Mouse (Mus musculus) liver, embryonic 11.5 days (tissue): ENCODE data around the gene Ptprt. TPM values are rescaled to one million over a fixed set of nuclear protein-coding genes. Genes with fewer than 3 reads are reported as not detected.

ENCODE experiments used
- ATAC-seq: fragments of 200-750 bp; cut with Nextera tagmentation; replicated peaks from 2 replicates; pipeline ENCODE4 v1.8.0; 2017; ENCODE audit warnings: moderate number of reproducible peaks, mild to moderate bottlenecking, moderate TSS enrichment, moderate library complexity; ENCODE audit not compliant: low FRiP score
- DNase-seq: peaks from one replicate; pipeline ENCODE4 v3.0.0-alpha.2; 2017; ENCODE audit warnings: low spot score
- H3K27ac ChIP-seq: fragments of 300-500 bp; sonication (generic); 2 replicates; pipeline ENCODE4 v1.5.1; 2014; ENCODE audit warnings: mild to moderate bottlenecking, low read depth, low read length, control low read depth
- H3K27me3 ChIP-seq: fragments of 300-500 bp; sonication (generic); replicated peaks from 2 replicates; pipeline ENCODE4 v1.6.1; 2014; ENCODE audit warnings: low read length, mixed read lengths; ENCODE audit not compliant: control insufficient read depth, insufficient read depth
- H3K36me3 ChIP-seq: fragments of 300-500 bp; sonication (generic); 2 replicates; pipeline ENCODE4 v1.6.1; 2014; ENCODE audit warnings: mild to moderate bottlenecking, low read length, moderate library complexity, mixed read lengths; ENCODE audit not compliant: control insufficient read depth, insufficient read depth
- H3K4me1 ChIP-seq: fragments of 300-500 bp; sonication (generic); replicated peaks from 2 replicates; pipeline ENCODE4 v1.6.1; 2014; ENCODE audit warnings: low read length, mixed read lengths; ENCODE audit not compliant: control insufficient read depth, insufficient read depth
- H3K4me2 ChIP-seq: fragments of 300-500 bp; sonication (generic); 2 replicates; pipeline ENCODE4 v1.6.1; 2014; ENCODE audit warnings: mild to moderate bottlenecking, control low read depth, moderate library complexity
- H3K4me3 ChIP-seq: fragments of 300-500 bp; sonication (generic); 2 replicates; pipeline ENCODE4 v1.5.1; 2014; ENCODE audit warnings: low read depth, low read length, control low read depth
- H3K9ac ChIP-seq: fragments of 300-500 bp; sonication (generic); 2 replicates; pipeline ENCODE4 v1.6.1; 2014; ENCODE audit warnings: low read depth, low read length, control low read depth
- H3K9me3 ChIP-seq: fragments of 300-500 bp; sonication (generic); 2 replicates; pipeline ENCODE4 v1.6.1; 2016; ENCODE audit warnings: low read length, inconsistent platforms, mixed read lengths; ENCODE audit not compliant: control insufficient read depth
- WGBS: fragments of 180-500 bp; shearing (Covaris S2); extraction: QIAGEN DNeasy Blood & Tissue Kit; methylation state at CpG from one replicate; pipeline ENCODE4 v1.1.7; 2014; 5-methylcytosine and 5-hydroxymethylcytosine counted together
- polyA plus RNA-seq: library from polyadenylated mRNA; unstranded; fragments of >200 nt; fragmentation: Nextera tagmentation; extraction: Ambion mirVana; gene quantifications from 2 replicates; pipeline ENCODE4 v1.2.1, GENCODE M21; 2014

The Ptprt gene
- polyA plus RNA-seq, 1 experiment from 2014 or later: 0.34 TPM

DNA sequence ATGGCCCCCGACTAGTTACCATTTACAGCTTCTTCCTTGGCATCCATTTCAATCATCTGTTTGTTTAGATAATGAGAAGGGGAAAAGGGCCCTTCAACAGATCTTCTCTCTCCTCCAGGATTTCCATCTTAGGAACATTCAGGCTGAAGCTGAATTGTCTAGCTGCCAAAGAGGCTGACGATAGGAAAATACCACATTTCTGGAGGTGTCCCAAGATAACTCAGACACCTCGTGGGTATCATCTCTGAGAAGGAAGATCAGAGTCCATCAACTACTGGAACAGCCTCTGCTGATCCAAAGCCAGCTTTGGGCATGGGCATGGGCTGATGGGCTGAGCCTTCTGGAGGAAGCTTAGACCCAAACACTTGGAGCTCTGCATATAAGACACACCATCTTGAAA lies 242.8 kb downstream of the Ptprt start:
- H3K36me3 ChIP-seq: no peaks in the 10 kb centered on the region
- H3K27me3 ChIP-seq: no peaks in the 10 kb centered on the region
- no peak overlapping the region for H3K27ac ChIP-seq
- H3K4me3 ChIP-seq: no peak overlapping the region
- ATAC-seq (no peak), DNase-seq (no peak)
- 62% methylated on average over 3 of the region's 3 CpGs for WGBS
- H3K9ac ChIP-seq: no peak overlapping the region
- no peak overlapping the region for H3K4me2 ChIP-seq
- no peaks in the 10 kb centered on the region for H3K9me3 ChIP-seq
- H3K4me1 ChIP-seq: no peaks in the 10 kb centered on the region

DNA sequence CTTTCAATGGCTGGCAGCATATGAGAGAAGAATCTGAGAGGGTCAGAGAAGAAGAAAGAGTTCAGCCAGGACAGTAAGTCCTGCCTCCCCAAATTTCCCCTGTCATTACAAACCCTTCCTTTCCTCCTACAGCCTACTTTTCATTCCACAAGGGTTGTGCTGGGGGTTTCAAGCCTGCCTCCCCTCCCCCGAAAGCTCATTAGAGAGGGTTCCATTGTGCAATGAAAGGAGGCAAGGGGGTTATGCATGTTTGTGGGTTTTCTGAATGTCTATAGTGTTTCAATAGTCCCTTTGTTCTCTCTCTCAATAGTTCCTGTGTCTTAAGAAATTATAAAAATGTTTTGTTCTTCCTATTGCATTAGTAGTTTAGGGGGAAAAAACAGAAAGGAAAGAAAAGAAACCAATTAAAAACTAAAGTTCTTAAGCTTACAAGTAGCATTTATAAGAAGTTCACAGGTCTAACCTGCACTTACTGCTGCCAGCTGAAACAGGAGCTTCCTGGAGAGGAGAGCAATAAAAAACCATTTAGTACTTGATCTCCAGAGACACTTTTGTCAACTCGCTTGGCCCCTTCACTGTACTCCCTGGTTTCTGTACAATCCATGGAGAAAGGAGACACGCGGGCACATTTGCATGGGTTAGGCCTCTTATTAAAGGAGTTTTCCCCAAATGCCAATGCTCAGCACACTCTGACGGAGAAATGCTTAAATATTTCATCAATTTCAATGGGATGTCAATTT lies 247.7 kb downstream of the Ptprt start:
- no peaks in the 10 kb centered on the region for H3K4me1 ChIP-seq
- no peak overlapping the region for H3K4me2 ChIP-seq
- H3K27ac ChIP-seq: no peak overlapping the region
- H3K9ac ChIP-seq: no peak overlapping the region
- WGBS: 82% methylated on average over 5 of the region's 5 CpGs
- no peaks in the 10 kb centered on the region for H3K27me3 ChIP-seq
- H3K9me3 ChIP-seq: no peaks in the 10 kb centered on the region
- DNase-seq (no peak), ATAC-seq (no peak)
- H3K4me3 ChIP-seq: no peak overlapping the region
- H3K36me3 ChIP-seq: no peaks in the 10 kb centered on the region

DNA sequence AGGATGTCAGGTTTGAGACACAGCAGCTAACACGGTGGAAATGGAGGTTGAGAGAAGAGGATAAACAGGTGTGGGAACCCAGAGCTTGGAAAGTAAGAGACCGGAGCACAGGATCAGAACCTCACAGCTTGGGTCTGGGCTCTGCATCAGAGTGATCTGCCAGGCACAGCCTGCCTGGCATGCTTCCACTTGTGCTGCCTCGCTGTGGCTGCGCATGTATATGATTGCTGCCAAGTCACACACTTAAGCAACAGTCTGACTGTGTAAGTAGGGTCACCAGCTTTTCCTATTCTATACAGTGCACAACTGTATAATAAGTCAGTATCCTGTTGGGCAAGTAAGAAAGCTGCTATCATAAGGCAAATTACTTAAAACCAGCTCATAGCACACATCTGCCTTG lies 249.9 kb downstream of the Ptprt start:
- DNase-seq: no peak

DNA sequence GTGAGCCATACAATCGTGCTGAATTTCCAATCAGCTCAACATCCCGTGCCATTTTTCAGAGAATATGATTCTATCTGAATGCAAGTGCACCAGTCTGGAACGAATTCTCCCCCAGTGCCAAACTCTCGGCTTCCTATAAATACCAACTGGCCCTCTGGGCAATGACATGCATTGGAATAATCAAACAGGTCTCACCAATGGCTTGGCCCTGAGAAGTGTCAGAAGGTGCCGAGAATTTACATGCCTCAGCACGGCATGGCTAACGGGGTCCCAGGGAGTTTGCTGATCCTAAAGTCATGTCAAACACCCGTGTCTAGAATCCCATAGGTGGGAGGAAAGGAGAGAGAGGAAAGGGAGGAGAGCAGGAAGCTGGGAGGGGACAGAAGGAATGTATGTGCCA lies 251.7 kb downstream of the Ptprt start:
- no peak for ATAC-seq

More for the DNA sequence above, 249.9 kb downstream of the Ptprt start:
- H3K4me2 ChIP-seq: no peak overlapping the region
- no peaks in the 10 kb centered on the region for H3K9me3 ChIP-seq
- H3K36me3 ChIP-seq: no peaks in the 10 kb centered on the region
- no peaks in the 10 kb centered on the region for H3K27me3 ChIP-seq
- no peak overlapping the region for H3K4me3 ChIP-seq
- ATAC-seq: no peak
- 75% methylated on average over 4 of the region's 4 CpGs for WGBS
- H3K4me1 ChIP-seq: no peaks in the 10 kb centered on the region
- no peak overlapping the region for H3K9ac ChIP-seq
- H3K27ac ChIP-seq: no peak overlapping the region

DNA sequence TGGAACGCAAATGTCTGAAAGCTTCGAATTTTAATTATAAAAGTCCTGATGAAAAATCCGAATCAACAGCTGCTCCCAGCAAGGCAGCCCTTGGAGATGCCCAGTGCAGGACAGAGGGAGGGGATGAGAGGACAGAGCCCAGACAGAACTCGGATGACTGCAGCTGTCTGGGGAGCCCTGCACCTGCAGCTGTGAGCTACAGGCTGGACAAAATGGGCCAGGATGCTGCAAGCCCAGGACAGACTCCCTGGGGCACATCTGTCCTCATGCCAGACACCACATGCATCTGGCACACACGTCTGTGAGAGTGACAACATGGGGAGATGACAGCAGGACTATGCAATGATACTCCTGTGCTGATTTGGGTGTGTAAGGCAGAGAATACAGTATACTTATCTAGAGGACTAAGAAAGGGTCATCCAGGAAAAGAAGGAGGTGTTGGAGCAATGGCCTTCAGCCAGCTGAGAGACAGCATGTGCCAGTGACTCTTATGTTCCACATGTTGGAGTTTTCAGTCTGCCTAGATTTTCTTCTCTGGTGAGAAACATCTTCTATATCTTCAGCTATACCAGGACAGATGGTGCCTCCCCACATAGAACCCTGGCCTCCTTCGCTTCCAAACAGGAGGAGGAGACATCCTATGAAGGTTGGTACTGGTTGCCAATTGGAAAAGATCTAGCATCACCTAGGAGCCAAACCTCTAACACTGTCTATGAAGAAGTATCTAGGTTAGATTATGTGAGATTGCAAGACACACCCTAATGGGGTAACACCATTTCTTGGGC lies 259.4 kb downstream of the Ptprt start:
- no peaks in the 10 kb centered on the region for H3K4me1 ChIP-seq
- H3K9me3 ChIP-seq: no peaks in the 10 kb centered on the region
- no peak overlapping the region for H3K27ac ChIP-seq
- no peaks in the 10 kb centered on the region for H3K27me3 ChIP-seq
- DNase-seq (no peak), ATAC-seq (no peak)
- H3K36me3 ChIP-seq: no peaks in the 10 kb centered on the region
- H3K9ac ChIP-seq: no peak overlapping the region
- no peak overlapping the region for H3K4me2 ChIP-seq
- H3K4me3 ChIP-seq: no peak overlapping the region
- 67% methylated on average over 6 of the region's 6 CpGs for WGBS

More for the DNA sequence above, 251.7 kb downstream of the Ptprt start:
- DNase-seq: no peak
- Histone ChIP-seq H3K4me2 (no peak overlapping the region), H3K27ac (no peak overlapping the region), H3K9me3 (no peaks in the 10 kb centered on the region), H3K27me3 (no peaks in the 10 kb centered on the region), H3K4me1 (no peaks in the 10 kb centered on the region), H3K4me3 (no peak overlapping the region), H3K36me3 (no peaks in the 10 kb centered on the region), H3K9ac (no peak overlapping the region)
- WGBS: 79% methylated on average over 8 of the region's 8 CpGs

DNA sequence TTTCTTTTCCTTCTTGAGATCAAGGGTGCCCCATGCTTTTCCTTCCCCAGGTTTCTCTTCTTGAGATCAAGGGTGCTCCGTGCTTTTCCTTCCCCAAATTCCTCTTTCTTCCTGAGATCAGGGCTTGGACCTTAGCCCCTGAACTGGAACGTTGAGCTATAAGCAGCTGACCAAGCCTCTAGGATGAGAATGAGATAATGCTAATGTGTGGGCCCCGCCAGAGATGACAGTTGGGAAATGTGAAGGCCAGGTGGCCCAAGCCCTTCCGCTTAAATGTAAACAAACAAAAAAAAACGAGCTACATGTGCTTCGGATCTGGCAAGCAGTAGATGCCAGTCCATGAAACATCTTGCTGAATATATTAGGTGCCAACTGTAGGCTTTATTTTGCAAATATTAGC lies 266.3 kb downstream of the Ptprt start:
- H3K36me3 ChIP-seq: no peaks in the 10 kb centered on the region
- H3K4me2 ChIP-seq: no peak overlapping the region
- ATAC-seq: no peak
- H3K9me3 ChIP-seq: no peaks in the 10 kb centered on the region
- H3K9ac ChIP-seq: no peak overlapping the region
- 56% methylated on average over 6 of the region's 6 CpGs for WGBS
- DNase-seq: no peak
- H3K4me1 ChIP-seq: no peaks in the 10 kb centered on the region
- no peaks in the 10 kb centered on the region for H3K27me3 ChIP-seq
- no peak overlapping the region for H3K27ac ChIP-seq
- H3K4me3 ChIP-seq: no peak overlapping the region

DNA sequence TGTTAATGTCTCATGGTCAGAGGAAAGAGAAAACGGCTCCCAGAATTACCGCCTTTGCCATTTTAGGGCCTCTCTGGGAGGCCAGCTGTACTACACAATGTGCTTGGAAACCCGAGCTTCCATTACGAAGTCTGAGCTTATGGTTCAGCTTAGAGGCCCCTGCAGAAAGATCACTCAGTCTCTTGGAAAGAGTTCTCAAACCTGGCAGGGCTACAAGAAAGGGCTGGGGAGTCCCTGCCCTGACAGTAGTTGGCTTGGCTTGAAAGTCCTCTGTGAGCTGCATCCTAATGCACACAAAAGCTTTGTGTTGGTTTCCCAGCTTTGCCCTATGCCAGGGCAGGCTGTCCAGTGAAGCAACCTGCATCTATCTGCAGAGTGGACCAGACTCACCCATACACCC lies 269.1 kb downstream of the Ptprt start:
- Histone ChIP-seq H3K4me2 (no peak overlapping the region), H3K27me3 (no peaks in the 10 kb centered on the region), H3K9ac (no peak overlapping the region), H3K9me3 (no peaks in the 10 kb centered on the region), H3K36me3 (no peaks in the 10 kb centered on the region), H3K27ac (no peak overlapping the region), H3K4me3 (no peak overlapping the region), H3K4me1 (no peaks in the 10 kb centered on the region)
- 79% methylated on average over 4 of the region's 4 CpGs for WGBS
- ATAC-seq (no peak), DNase-seq (no peak)

DNA sequence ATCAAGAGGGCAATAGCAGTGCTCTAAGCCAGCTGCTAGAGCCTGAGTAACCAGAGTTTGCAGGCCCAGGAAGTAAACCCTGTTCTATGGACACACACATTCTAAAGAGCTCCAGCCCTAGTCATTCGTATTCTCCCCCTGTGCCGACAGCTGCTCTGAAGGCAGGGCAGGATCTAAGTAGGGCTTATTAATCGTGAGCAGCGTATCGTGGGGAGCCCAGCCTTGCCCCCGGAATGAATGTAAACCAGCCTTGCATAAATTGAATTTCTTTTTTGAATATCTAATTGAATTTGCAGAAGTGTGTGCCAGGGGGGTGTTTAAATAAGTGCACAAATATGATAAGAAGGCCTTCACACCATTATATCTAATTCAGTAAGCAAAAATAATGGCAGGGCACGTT lies 283.6 kb downstream of the Ptprt start:
- H3K4me1 ChIP-seq: no peaks in the 10 kb centered on the region
- WGBS: 80% methylated on average over 7 of the region's 7 CpGs
- H3K36me3 ChIP-seq: no peaks in the 10 kb centered on the region
- no peak overlapping the region for H3K9ac ChIP-seq
- DNase-seq (no peak), ATAC-seq (no peak)
- no peaks in the 10 kb centered on the region for H3K27me3 ChIP-seq
- no peak overlapping the region for H3K27ac ChIP-seq
- H3K4me3 ChIP-seq: no peak overlapping the region
- no peak overlapping the region for H3K4me2 ChIP-seq
- no peaks in the 10 kb centered on the region for H3K9me3 ChIP-seq

DNA sequence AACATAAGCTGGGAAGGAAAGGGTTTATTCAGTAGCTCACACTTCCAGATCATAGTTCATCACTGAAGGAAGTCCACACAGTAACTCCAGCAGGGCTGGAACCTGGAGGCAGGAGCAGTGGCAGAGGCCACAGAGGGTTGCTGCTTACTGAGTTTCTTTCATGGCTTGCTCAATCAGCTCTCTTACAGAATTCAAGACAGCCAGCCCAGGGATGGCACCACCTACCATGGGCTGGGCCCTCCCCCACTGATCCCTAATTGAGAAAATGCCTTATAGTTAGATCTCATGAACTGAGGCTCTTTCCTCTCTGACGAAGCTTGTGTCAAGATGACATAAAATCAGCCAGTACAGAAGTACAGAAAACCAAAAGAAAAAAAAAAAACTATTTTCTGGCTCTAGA lies 311.9 kb downstream of the Ptprt start:
- WGBS: 50% methylated on average over 1 of the region's 1 CpGs
- no peak for ATAC-seq

More for the DNA sequence above, 311.9 kb downstream of the Ptprt start:
- Histone ChIP-seq H3K9me3 (no peaks in the 10 kb centered on the region), H3K4me2 (no peak overlapping the region), H3K27ac (no peak overlapping the region), H3K4me1 (no peaks in the 10 kb centered on the region), H3K4me3 (no peak overlapping the region), H3K9ac (no peak overlapping the region), H3K27me3 (no peaks in the 10 kb centered on the region), H3K36me3 (no peaks in the 10 kb centered on the region)
- no peak for DNase-seq
